Mouse (Mus musculus) lung, adult 2 months (tissue): ENCODE data around the gene Arpp21.

Experiments
- CTCF ChIP-seq: fragments of 200-500 bp; IDR thresholded peaks from 2 replicates; pipeline ENCODE4 v1.5.1; 2011; ENCODE audit warnings: mild to moderate bottlenecking, low read length, control low read depth; ENCODE audit not compliant: insufficient read depth
- POLR2A ChIP-seq: fragments of 200-500 bp; IDR thresholded peaks from 2 replicates; pipeline ENCODE4 v1.6.1; 2011; ENCODE audit warnings: low read depth, mild to moderate bottlenecking, control low read depth, low read length, borderline replicate concordance; ENCODE audit errors: extremely low read depth

- no peak for TF ChIP-seq CTCF
- TF ChIP-seq POLR2A = no peak
These were observed 22.8 kb upstream of the Arpp21 start for GRCm38 (mm10) chr9:112258560-112258959.
